Comparison of ENCODE assay signal across 10 mouse cellular contexts in the genomic region with DNA sequence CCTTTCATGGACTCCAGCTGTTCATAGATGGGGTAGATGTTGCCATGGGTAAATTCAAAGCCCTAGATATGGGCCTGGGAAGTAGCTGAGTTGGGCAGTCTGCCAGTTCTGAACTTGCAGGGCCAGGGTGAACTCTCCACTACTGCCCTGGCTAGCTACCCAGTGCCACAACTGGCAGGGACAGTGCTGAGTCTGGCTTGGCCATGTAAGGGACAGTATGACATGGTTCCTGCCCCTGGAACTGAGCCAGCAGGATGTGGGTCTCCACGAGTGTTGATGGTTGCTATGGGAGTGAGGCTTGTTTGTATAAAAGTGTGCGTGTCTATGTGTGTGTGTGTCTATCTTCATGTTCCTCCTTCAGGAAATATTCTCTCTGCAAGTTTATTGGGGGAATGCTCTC. TPM values are rescaled to one million over a fixed set of nuclear protein-coding genes. Genes with fewer than 3 reads are reported as not detected.
A peak's percentile ranks its signal among the peaks of the same experiment; 100 is the strongest.
DNase-seq lines count a peak whose midpoint lies in the region; ATAC-seq lines count a peak whose summit lies in the region.
"Had no signal": no experiment of that assay in that cellular context is flagged by ENCODE, and none has a peak within 500 bp of the region (broad histone marks: within the 10 kb centered on the region; RNA-seq: fewer than 3 reads in every experiment).

No protein-coding gene starts in this region.

- no peaks in the 10 kb centered on the region for H3K36me3 ChIP-seq in limb, embryonic 15.5 days
- peaks cover 18% of the 10 kb centered on the region for H3K36me3 ChIP-seq in limb, embryonic 10.5 days

- no peak overlapping the region for H3K4me3 ChIP-seq in limb, embryonic 15.5 days
- no peak overlapping the region for H3K4me3 ChIP-seq in limb, embryonic 10.5 days

- H3K9me3 ChIP-seq in limb, embryonic 15.5 days = no peaks in the 10 kb centered on the region
- no peaks in the 10 kb centered on the region for H3K9me3 ChIP-seq in limb, embryonic 10.5 days (replicated peaks)

- H3K9ac ChIP-seq in limb, embryonic 15.5 days = no peak overlapping the region

- ATAC-seq in cerebellum, adult (ENCODE audit: insufficient number of reproducible peaks, low FRiP score, low TSS enrichment) = no peak
- ATAC-seq in limb, embryonic 15.5 days (ENCODE audit: insufficient number of reproducible peaks, low FRiP score, low TSS enrichment, low read depth) = 0 out of 2 replicates have a peak, but pooled peaks have one; percentile 40
- ATAC-seq: hindbrain, embryonic 16.5 days had no signal

- 81% methylated on average over 2 of the region's 2 CpGs for WGBS in limb, embryonic 15.5 days
- WGBS in limb, embryonic 10.5 days = 91% methylated on average over 2 of the region's 2 CpGs

- peak; percentile 11 to 25 for DNase-seq in cerebellum, postnatal 10 days
- no peak for DNase-seq in limb, embryonic 10.5 days (ENCODE audit: low spot score)
- DNase-seq in NIH3T3 (ENCODE audit: low read depth) = peak; percentile 13
- DNase-seq in lung, postnatal 36 days = peak; percentile 53
- DNase-seq in layer of hippocampus, adult 18-20 months (ENCODE audit: low spot score in 2 of 2) = no peak
- DNase-seq in embryo, embryonic 11 days = no peak
- DNase-seq: thymus, adult 2 months had no signal

- H3K4me2 ChIP-seq in limb, embryonic 15.5 days = no peak overlapping the region

- H3K27me3 ChIP-seq in limb, embryonic 15.5 days = no peaks in the 10 kb centered on the region
- H3K27me3 ChIP-seq in limb, embryonic 10.5 days (ENCODE audit: low read depth, poor library complexity, severe bottlenecking) = no peaks in the 10 kb centered on the region

- H3K4me1 ChIP-seq in limb, embryonic 15.5 days = no peaks in the 10 kb centered on the region
- H3K4me1 ChIP-seq in limb, embryonic 10.5 days = no peaks in the 10 kb centered on the region

- H3K27ac ChIP-seq in limb, embryonic 15.5 days = no peak overlapping the region
- H3K27ac ChIP-seq in limb, embryonic 10.5 days = no peak overlapping the region

RNA-seq across cellular contexts. Expression of gene Edem1, which starts 34.1 kb away (rescaled TPM):
- polyA plus RNA-seq in limb, embryonic 15.5 days (2015; fragmentation: Nextera tagmentation; extraction: Ambion mirVana) = 14.4 and 19.5 TPM in 2 replicates
- 19.7 and 21.5 TPM in 2 replicates for polyA plus RNA-seq in limb, embryonic 10.5 days (2016; fragmentation: Nextera tagmentation; extraction: Ambion mirVana)
- 10 to 100 TPM; 14.6 to 15.6 TPM for total RNA-seq in layer of hippocampus, adult 18-20 months (2021)

Comparison
In these comparisons a context has a peak if more than half of its experiments do, and no peak if none do; other contexts are left out.
1. DNase-seq: peak in cerebellum, postnatal 10 days (2 of 2), NIH3T3 (single experiment) and lung, postnatal 36 days (single experiment); none in limb, embryonic 10.5 days (single experiment), layer of hippocampus, adult 18-20 months (0 of 2) and embryo, embryonic 11 days (single experiment).